Mouse (Mus musculus) embryo, embryonic 11.5 days (tissue): ENCODE results near the gene Fam50b.

Experiments
- DNase-seq: peaks from one replicate; pipeline ENCODE4 v3.0.0-alpha.2; 2012; ENCODE audit warnings: low read depth, low spot score

The Fam50b gene

GRCm38 (mm10) chr13:34793066-34793465 is 58.4 kb downstream of the Fam50b start:
- DNase-seq, result no peak

DNA sequence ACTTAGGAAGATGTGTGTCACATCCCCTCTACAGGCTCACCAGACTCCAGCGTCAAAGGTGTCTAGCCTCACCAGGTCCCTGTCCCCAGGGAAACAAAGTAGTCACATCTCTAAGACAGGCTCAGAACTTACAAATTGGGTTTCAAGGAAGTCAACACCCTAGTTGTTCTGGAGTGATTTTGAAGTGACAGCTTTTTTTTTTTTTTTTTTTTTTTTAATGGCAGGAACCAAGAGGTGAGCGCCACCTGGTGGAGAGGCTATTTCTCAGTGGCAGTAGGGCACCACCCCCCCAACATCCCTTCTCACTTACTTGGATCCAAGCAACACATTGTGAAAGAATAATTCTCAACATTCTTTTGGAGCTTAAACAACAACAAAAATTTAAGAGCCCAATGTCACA is 59.2 kb downstream of the Fam50b start:
- DNase-seq, result no peak

DNA sequence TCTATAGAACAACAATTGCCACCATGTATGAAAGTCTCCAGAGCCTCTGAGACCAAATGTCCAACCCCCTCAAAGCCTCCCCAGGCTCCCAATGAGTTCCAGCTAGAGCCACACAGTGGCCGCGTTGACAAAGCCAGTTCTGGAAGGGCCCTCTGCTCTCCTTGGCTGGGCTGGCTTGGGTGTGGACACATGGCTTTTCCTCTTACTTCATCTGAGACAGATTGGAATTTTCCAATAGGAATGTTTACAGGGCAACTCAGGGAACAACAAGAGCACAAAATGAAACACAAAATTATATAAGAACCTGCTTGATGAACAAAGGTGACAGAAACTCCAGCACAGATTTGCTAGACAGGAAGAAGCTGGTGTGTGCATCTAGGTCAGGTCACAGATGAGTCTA is 59.8 kb downstream of the Fam50b start:
- no peak for DNase-seq
